Mouse (Mus musculus) adrenal gland, adult 10 weeks (tissue): ENCODE results near the gene Ccdc61. TPM values are rescaled to one million over a fixed set of nuclear protein-coding genes. Genes with fewer than 3 reads are reported as not detected.

Experiments used
- polyA plus RNA-seq: library from polyadenylated mRNA; stranded (reverse); fragments of 350-450 nt; fragmentation: Illumina TruSeq; extraction: RNeasy Lipid Tissue Mini Kit (QIAGEN cat#74804); gene quantifications from one replicate; pipeline ENCODE4 v1.2.3, GENCODE M21; 2014; ENCODE audit warnings: low read depth, low replicate concordance

The Ccdc61 gene
- not detected for polyA plus RNA-seq

DNA sequence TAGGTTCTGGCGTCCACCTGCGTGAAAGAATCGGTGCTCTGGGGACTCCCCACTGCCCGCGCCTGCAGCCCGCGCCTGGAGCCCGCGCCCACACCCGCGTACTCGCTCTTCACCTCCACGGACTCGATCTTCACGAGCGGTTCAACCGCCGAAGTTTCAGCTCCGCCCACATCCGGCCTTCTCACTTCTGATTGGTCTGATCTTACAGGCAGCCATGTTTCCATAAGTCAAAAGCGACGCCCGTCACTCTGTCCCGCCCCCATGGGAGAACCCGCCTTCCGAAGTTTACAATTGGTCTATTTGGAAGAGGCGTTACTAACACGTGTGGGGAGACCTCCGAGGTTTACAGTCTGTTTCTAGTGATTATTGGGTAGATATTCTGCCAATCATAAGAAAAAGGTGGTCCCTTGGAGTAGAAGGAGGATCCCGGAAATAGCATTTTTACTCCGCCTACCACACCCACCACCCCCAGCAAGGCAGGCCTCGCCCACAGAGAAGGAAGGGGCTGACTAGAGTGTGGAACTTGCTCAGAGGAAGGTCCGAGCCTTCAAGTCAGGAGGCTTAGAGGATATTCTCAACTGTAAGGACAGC is at the start of gene Ccdc61:
Ccdc61 (minus strand) TSS at position 175 of the 591 bp plus-strand sequence.

GRCm38 (mm10) chr7:18925162-18925938 is 15.1 kb upstream of the Ccdc61 start, which contains the start of gene Nova2:
TSS of gene Nova2 (plus strand) at chr7:18925888.

DNA sequence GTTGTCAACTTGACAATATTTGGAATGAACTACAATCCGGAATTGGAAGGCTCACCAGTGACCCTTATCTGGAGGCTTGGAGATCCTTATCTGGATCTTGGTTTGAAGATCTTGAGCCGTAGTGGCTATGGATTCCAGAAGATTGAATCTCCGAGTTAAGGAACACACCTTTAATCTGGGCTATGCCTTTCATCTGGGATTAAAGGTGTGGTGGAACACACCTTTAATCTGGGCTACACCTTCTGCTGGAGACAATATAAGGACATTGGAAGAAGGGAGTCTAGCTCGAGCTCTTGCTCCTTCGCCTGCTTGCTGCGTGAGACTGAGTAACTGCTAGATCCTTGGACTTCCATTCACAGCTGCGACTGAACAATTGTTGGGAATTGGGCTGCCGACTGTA is 39.2 kb downstream of the Ccdc61 start, which contains the start of gene Pglyrp1:
Pglyrp1 (plus strand) TSS at position 301 of the 400 bp plus-strand sequence.

Other genes with a start within 250 kb of the Ccdc61 start
- gene Psg20, start 224.2 kb downstream of the Ccdc61 start, polyA plus RNA-seq: not detected
- gene Psg22, start 192.3 kb downstream of the Ccdc61 start, polyA plus RNA-seq: not detected
- not detected for gene Psg19, start 111.9 kb downstream of the Ccdc61 start, polyA plus RNA-seq
- gene Psg17, start 88.8 kb downstream of the Ccdc61 start, polyA plus RNA-seq: not detected
- gene Mill2, start 70.4 kb downstream of the Ccdc61 start, polyA plus RNA-seq: 8.3 TPM
- not detected for gene Pglyrp1, start 39.1 kb downstream of the Ccdc61 start, polyA plus RNA-seq
- 0.93 TPM for gene Nova2, start 15.5 kb upstream of the Ccdc61 start, polyA plus RNA-seq
- gene Nanos2, start 77.0 kb upstream of the Ccdc61 start, polyA plus RNA-seq: not detected
- gene Mypop, start 80.8 kb upstream of the Ccdc61 start, polyA plus RNA-seq: not detected
- 2.5 TPM for gene Irf2bp1, start 93.6 kb upstream of the Ccdc61 start, polyA plus RNA-seq
- not detected for gene Foxa3, start 113.1 kb upstream of the Ccdc61 start, polyA plus RNA-seq
- gene Sympk, start 114.0 kb upstream of the Ccdc61 start, polyA plus RNA-seq: 7.6 TPM
- gene Rsph6a, start 144.3 kb upstream of the Ccdc61 start, polyA plus RNA-seq: not detected
- gene Dmwd, start 165.8 kb upstream of the Ccdc61 start, polyA plus RNA-seq: 1.3 TPM
- gene Dmpk, start 173.4 kb upstream of the Ccdc61 start, polyA plus RNA-seq: 11.7 TPM
- 1.5 TPM for gene Six5, start 184.2 kb upstream of the Ccdc61 start, polyA plus RNA-seq
- gene Gm4969, start 208.0 kb upstream of the Ccdc61 start, polyA plus RNA-seq: not detected
- gene Fbxo46, start 209.4 kb upstream of the Ccdc61 start, polyA plus RNA-seq: 0.82 TPM
- gene Qpctl, start 238.9 kb upstream of the Ccdc61 start, polyA plus RNA-seq: 10.5 TPM
- gene Snrpd2, start 239.3 kb upstream of the Ccdc61 start, polyA plus RNA-seq: 2.0 TPM